Mouse (Mus musculus): ENCODE results near the gene Mybl2.

- no peak for TF ChIP-seq EP300 (optimal IDR thresholded peaks at IDR 0.05)
- no peak for TF ChIP-seq CTCF (IDR thresholded peaks at IDR 0.05; ENCODE audit: low read depth)
These were observed 32.1 kb downstream of the Mybl2 start for GRCm38 (mm10) chr2:163086561-163086960.
